Mouse (Mus musculus) midbrain, embryonic 11.5 days (tissue): ENCODE results near the gene Ndufa7. TPM values are rescaled to one million over a fixed set of nuclear protein-coding genes. Genes with fewer than 3 reads are reported as not detected.
"Not testable (repeated sequence)": the region's sequence is repeated elsewhere in the genome, so short reads cannot be mapped to it uniquely, and the experiment has no call there.

Source experiments
- ATAC-seq: fragments of 200-750 bp; cut with Nextera tagmentation; 2 replicates; pipeline ENCODE4 v1.8.0; 2017; ENCODE audit warnings: moderate TSS enrichment, moderate library complexity; ENCODE audit not compliant: low FRiP score
- DNase-seq: peaks from one replicate; pipeline ENCODE4 v3.0.0; 2015; ENCODE audit warnings: low spot score; ENCODE audit errors: missing footprints
- H3K27ac ChIP-seq: fragments of 300-500 bp; sonication (generic); 2 replicates; pipeline ENCODE4 v1.5.1; 2014; ENCODE audit warnings: low read depth, low read length
- H3K27me3 ChIP-seq: fragments of 300-500 bp; sonication (generic); 2 replicates; pipeline ENCODE4 v1.6.1; 2014; ENCODE audit warnings: mild to moderate bottlenecking, low read length, moderate library complexity, mixed read lengths; ENCODE audit not compliant: control insufficient read depth, insufficient read depth
- H3K36me3 ChIP-seq: fragments of 300-500 bp; sonication (generic); 2 replicates; pipeline ENCODE4 v1.6.1; 2014; ENCODE audit warnings: mild to moderate bottlenecking, low read length, moderate library complexity, mixed read lengths; ENCODE audit not compliant: control insufficient read depth, insufficient read depth
- H3K4me1 ChIP-seq: fragments of 300-500 bp; sonication (generic); 2 replicates; pipeline ENCODE4 v1.6.1; 2014; ENCODE audit warnings: low read length; ENCODE audit not compliant: control insufficient read depth, insufficient read depth
- H3K4me2 ChIP-seq: fragments of 300-500 bp; sonication (generic); 2 replicates; pipeline ENCODE4 v1.6.1; 2014; ENCODE audit warnings: mild to moderate bottlenecking, moderate library complexity
- H3K4me3 ChIP-seq: fragments of 300-500 bp; sonication (generic); 2 replicates; pipeline ENCODE4 v1.5.1; 2014; ENCODE audit warnings: low read depth, low read length
- H3K9ac ChIP-seq: fragments of 300-500 bp; sonication (generic); 2 replicates; pipeline ENCODE4 v1.6.1; 2014; ENCODE audit warnings: low read length
- H3K9me3 ChIP-seq: fragments of 300-500 bp; sonication (generic); 2 replicates; pipeline ENCODE4 v1.6.1; 2016; ENCODE audit warnings: low read length; ENCODE audit not compliant: control insufficient read depth
- WGBS: fragments of 180-500 bp; shearing (Covaris S2); extraction: QIAGEN DNeasy Blood & Tissue Kit; methylation state at CpG from one replicate; pipeline ENCODE4 v1.1.7; 2014; 5-methylcytosine and 5-hydroxymethylcytosine counted together
- polyA plus RNA-seq: library from polyadenylated mRNA; unstranded; fragments of >200 nt; fragmentation: Nextera tagmentation; extraction: Ambion mirVana; gene quantifications from 2 replicates; pipeline ENCODE4 v1.2.1, GENCODE M21; 2014

Ndufa7 gene
- polyA plus RNA-seq, 1 experiment from 2014 or later: 456 TPM

DNA sequence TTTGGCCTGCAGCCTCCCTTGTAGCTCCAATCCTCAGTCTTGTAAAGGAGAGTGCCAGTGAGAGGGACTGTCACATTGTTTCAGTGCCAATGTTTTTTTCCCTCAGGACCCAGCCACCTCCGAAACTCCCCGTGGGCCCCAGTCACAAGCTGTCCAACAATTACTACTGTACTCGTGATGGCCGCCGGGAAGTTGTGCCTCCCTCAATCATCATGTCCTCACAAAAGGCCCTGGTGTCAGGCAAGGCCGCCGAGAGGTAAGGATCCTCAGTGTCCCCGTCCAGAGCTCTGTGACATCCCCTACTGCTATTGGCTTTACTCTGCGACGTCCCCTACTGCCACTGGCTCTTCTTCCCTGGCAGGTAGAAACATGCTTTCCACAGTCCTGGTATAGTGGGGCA, 5.2 kb downstream of the Ndufa7 start:
- no peaks in the 10 kb centered on the region for H3K9me3 ChIP-seq
- 93% methylated on average over 10 of the region's 10 CpGs for WGBS
- no peak overlapping the region for H3K27ac ChIP-seq
- H3K4me3 ChIP-seq: no peak overlapping the region
- H3K36me3 ChIP-seq: peaks cover 11% of the 10 kb centered on the region; the same call in 1 of the 2 replicates
- H3K9ac ChIP-seq: no peak overlapping the region
- no peaks in the 10 kb centered on the region for H3K27me3 ChIP-seq
- ATAC-seq (no peak), DNase-seq (no peak)
- H3K4me2 ChIP-seq: no peak overlapping the region
- H3K4me1 ChIP-seq: peaks cover 6% of the 10 kb centered on the region; the same call in 1 of the 2 replicates

GRCm38 (mm10) chr17:33842966-33843795, 18.8 kb downstream of the Ndufa7 start, which contains the start of gene Cd320:
Gene Cd320 (plus strand): TSS chr17:33843091.
- Histone ChIP-seq H3K4me2 (peak within 1 kb of the TSS; percentile 94), H3K9me3 (no peaks in the 10 kb centered on the region), H3K36me3 (no peaks in the 10 kb centered on the region), H3K9ac (peak within 1 kb of the TSS; percentile 79), H3K4me3 (peak within 1 kb of the TSS; percentile 85), H3K4me1 (peaks cover 10% of the 10 kb centered on the region), H3K27ac (peak within 1 kb of the TSS; percentile 3; the same call in 1 of the 2 replicates), H3K27me3 (no peaks in the 10 kb centered on the region)
- WGBS: under 1% methylated on average over 45 of the region's 45 CpGs
- ATAC-seq (peak; percentile 94), DNase-seq (peak; percentile 99)

DNA sequence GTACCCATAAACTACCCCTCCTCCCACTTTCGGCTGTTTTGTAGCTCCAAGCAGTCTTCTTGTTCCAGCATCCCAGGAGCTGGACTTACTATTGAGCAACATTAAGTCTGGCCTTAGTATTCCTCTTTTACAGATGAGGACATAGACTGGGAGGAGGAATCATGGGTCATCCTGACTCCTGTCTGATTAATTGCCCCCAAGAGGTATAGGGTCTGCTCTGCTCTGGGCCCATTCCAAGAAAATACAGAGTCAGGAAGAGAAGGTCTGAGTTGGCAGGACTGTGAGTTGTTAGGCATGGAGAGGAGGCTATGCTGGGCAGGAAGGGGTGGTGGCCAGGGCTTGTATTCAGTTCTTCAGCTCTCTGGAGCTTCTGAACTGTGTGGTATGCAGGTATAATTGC, 19.8 kb downstream of the Ndufa7 start:
- Histone ChIP-seq H3K4me1 (peaks cover 10% of the 10 kb centered on the region), H3K27ac (no peak overlapping the region), H3K9me3 (no peaks in the 10 kb centered on the region), H3K9ac (0 out of 2 replicates have a peak overlapping the region, but pooled peaks have one; percentile 79), H3K27me3 (no peaks in the 10 kb centered on the region), H3K36me3 (no peaks in the 10 kb centered on the region), H3K4me2 (peak overlapping the region; percentile 94), H3K4me3 (peak overlapping the region; percentile 85; the same call in 1 of the 2 replicates)
- 81% methylated on average over 1 of the region's 1 CpGs for WGBS
- no peak for DNase-seq
- ATAC-seq: no peak

GRCm38 (mm10) chr17:33848139-33848538, 23.8 kb downstream of the Ndufa7 start:
- 90% methylated on average over 8 of the region's 8 CpGs for WGBS
- Histone ChIP-seq H3K4me1 (peaks cover 10% of the 10 kb centered on the region), H3K27ac (no peak overlapping the region), H3K27me3 (no peaks in the 10 kb centered on the region), H3K4me2 (no peak overlapping the region), H3K9me3 (no peaks in the 10 kb centered on the region), H3K4me3 (no peak overlapping the region), H3K36me3 (0 out of 2 replicates have a peak, but pooled peaks cover 2% of the 10 kb centered on the region), H3K9ac (no peak overlapping the region)
- no peak for DNase-seq
- ATAC-seq: no peak

GRCm38 (mm10) chr17:33851331-33851730, 27.0 kb downstream of the Ndufa7 start:
- H3K27me3 ChIP-seq: no peaks in the 10 kb centered on the region
- ATAC-seq (no peak), DNase-seq (no peak)
- H3K9ac ChIP-seq: no peak overlapping the region
- 0 out of 2 replicates have a peak, but pooled peaks cover 2% of the 10 kb centered on the region for H3K36me3 ChIP-seq
- H3K4me1 ChIP-seq: no peaks in the 10 kb centered on the region
- no peak overlapping the region for H3K27ac ChIP-seq
- H3K4me2 ChIP-seq: no peak overlapping the region
- no peak overlapping the region for H3K4me3 ChIP-seq
- WGBS: 87% methylated on average over 1 of the region's 1 CpGs
- no peaks in the 10 kb centered on the region for H3K9me3 ChIP-seq

DNA sequence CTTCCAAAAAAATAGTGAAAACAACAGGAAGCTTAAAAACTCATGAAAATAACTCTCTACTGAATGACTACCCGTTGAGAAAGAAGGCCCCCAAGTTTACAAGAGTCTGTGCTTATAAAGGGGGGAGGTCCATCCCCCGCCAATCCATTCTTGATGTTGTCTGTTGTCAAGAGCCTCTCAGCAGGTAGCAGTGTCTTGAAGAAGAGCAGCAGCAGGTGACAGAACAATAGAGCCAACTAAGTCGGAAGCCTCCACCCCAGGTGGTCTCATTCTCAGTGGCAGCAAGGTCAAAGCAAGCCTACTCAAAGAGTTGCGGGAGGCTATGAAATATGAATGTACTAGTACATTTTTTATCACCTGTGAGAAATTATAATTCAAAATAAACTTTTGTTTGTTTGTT, 33.4 kb downstream of the Ndufa7 start:
- Histone ChIP-seq H3K27ac (no peak overlapping the region), H3K4me2 (no peak overlapping the region), H3K4me3 (no peak overlapping the region), H3K9ac (no peak overlapping the region), H3K9me3 (no peaks in the 10 kb centered on the region), H3K36me3 (no peaks in the 10 kb centered on the region), H3K4me1 (no peaks in the 10 kb centered on the region), H3K27me3 (no peaks in the 10 kb centered on the region)
- 70% methylated on average over 4 of the region's 4 CpGs for WGBS
- ATAC-seq (no peak), DNase-seq (no peak)

- Histone ChIP-seq H3K4me2 (no peak overlapping the region), H3K27ac (no peak overlapping the region), H3K4me1 (no peaks in the 10 kb centered on the region), H3K27me3 (no peaks in the 10 kb centered on the region), H3K36me3 (no peaks in the 10 kb centered on the region), H3K9ac (no peak overlapping the region), H3K4me3 (no peak overlapping the region), H3K9me3 (no peaks in the 10 kb centered on the region)
- no peak for DNase-seq
- 46% methylated on average over 9 of the region's 9 CpGs for WGBS
- ATAC-seq: no peak
Measured at GRCm38 (mm10) chr17:33865330-33866030, 41.1 kb downstream of the Ndufa7 start.

- 65% methylated on average over 4 of the region's 12 CpGs for WGBS
Measured at GRCm38 (mm10) chr17:33873537-33873936, 49.2 kb downstream of the Ndufa7 start, which contains the start of gene Gm7029. Gene Gm7029 (plus strand): TSS chr17:33873837.

DNA sequence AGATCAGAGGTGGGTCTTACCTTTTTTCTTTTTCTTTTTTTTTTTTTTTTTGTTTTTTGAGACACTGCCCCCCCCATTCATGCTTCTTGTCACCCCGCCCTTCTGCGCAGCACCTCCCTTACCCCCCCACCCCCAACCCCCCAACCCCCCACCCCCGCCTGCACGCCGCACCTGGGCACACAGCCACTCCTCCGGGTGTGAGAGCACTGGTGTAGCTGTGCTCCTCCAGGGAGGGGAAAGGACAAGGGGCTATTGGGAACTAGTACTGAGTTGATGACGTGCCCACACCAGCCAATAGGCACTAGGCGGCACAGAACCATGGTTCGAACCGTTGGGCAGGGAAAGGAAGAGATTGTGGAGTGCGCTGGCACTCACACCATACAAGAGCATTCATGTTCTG, 50.0 kb downstream of the Ndufa7 start:
- Histone ChIP-seq H3K9ac (no peak overlapping the region), H3K27ac (no peak overlapping the region), H3K4me2 (no peak overlapping the region), H3K36me3 (peaks cover 2% of the 10 kb centered on the region; the same call in 1 of the 2 replicates), H3K9me3 (no peaks in the 10 kb centered on the region), H3K4me3 (no peak overlapping the region), H3K4me1 (no peaks in the 10 kb centered on the region), H3K27me3 (no peaks in the 10 kb centered on the region)
- DNase-seq (no peak), ATAC-seq (no peak)
- 92% methylated on average over 11 of the region's 11 CpGs for WGBS

More at GRCm38 (mm10) chr17:33873537-33873936, 49.2 kb downstream of the Ndufa7 start, which contains the start of gene Gm7029:
- H3K27me3 ChIP-seq, ATAC-seq, H3K4me1 ChIP-seq, H3K9me3 ChIP-seq, DNase-seq, H3K27ac ChIP-seq, H3K4me3 ChIP-seq, H3K36me3 ChIP-seq, H3K9ac ChIP-seq, H3K4me2 ChIP-seq: not testable (repeated sequence)
